Mouse (Mus musculus) hindbrain, embryonic 12.5 days (tissue): Measurements from ENCODE around the gene Htr1d. TPM values are rescaled to one million over a fixed set of nuclear protein-coding genes. Genes with fewer than 3 reads are reported as not detected.

Experiments
- ATAC-seq: fragments of 200-750 bp; cut with Nextera tagmentation; 2 replicates; pipeline ENCODE4 v1.8.0; 2017; ENCODE audit warnings: moderate TSS enrichment; ENCODE audit not compliant: low FRiP score
- H3K27ac ChIP-seq: fragments of 300-500 bp; sonication (generic); 2 replicates; pipeline ENCODE4 v1.5.1; 2016; ENCODE audit warnings: mild to moderate bottlenecking
- H3K27me3 ChIP-seq: fragments of 300-500 bp; sonication (generic); 2 replicates; pipeline ENCODE4 v1.6.1; 2016; ENCODE audit warnings: mild to moderate bottlenecking
- H3K36me3 ChIP-seq: fragments of 300-500 bp; sonication (generic); 2 replicates; pipeline ENCODE4 v1.6.1; 2016; ENCODE audit warnings: mild to moderate bottlenecking
- H3K4me1 ChIP-seq: fragments of 300-500 bp; sonication (generic); 2 replicates; pipeline ENCODE4 v1.6.1; 2016
- H3K4me2 ChIP-seq: fragments of 300-500 bp; sonication (generic); replicated peaks from 2 replicates; pipeline ENCODE4 v1.6.1; 2016; ENCODE audit warnings: mild to moderate bottlenecking
- H3K4me3 ChIP-seq: fragments of 300-500 bp; sonication (generic); 2 replicates; pipeline ENCODE4 v1.5.1; 2016; ENCODE audit warnings: mild to moderate bottlenecking
- H3K9ac ChIP-seq: fragments of 300-500 bp; sonication (generic); 2 replicates; pipeline ENCODE4 v1.6.1; 2016; ENCODE audit warnings: mild to moderate bottlenecking, moderate library complexity
- H3K9me3 ChIP-seq: fragments of 300-500 bp; sonication (generic); replicated peaks from 2 replicates; pipeline ENCODE4 v1.6.1; 2016; ENCODE audit warnings: mild to moderate bottlenecking
- WGBS: fragments of 180-500 bp; shearing (Covaris S2); methylation state at CpG from one replicate; pipeline ENCODE4 v1.1.7; 2016; 5-methylcytosine and 5-hydroxymethylcytosine counted together
- polyA plus RNA-seq: library from polyadenylated mRNA; unstranded; fragments of >200 nt; fragmentation: Nextera tagmentation; extraction: Ambion mirVana; gene quantifications from 2 replicates; pipeline ENCODE4 v1.2.1, GENCODE M21; 2016

The Htr1d gene
- polyA plus RNA-seq, 1 experiment from 2014 or later: 0.26 TPM

DNA sequence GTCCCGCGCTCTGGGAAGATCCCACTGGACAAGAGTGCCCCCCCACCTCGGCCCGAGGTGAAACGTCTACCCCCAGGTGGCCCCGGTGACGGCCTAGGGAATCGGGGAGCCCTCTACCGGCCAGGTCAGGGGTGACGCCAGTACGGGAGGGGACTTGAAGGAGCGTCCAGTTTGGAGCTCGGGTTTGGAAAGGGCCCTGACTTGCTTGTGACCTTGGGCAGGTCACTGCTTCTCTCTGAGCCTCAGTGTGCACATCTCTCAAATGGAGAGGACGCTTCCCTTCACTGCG, 1.6 kb downstream of the Htr1d start:
- Histone ChIP-seq H3K4me2 (peak overlapping the region; percentile 88), H3K27ac (no peak overlapping the region), H3K9ac (peak overlapping the region; percentile 64), H3K9me3 (no peaks in the 10 kb centered on the region), H3K4me1 (peaks cover 13% of the 10 kb centered on the region), H3K36me3 (no peaks in the 10 kb centered on the region), H3K4me3 (peak overlapping the region; percentile 47), H3K27me3 (peaks cover 70% of the 10 kb centered on the region)
- ATAC-seq: no peak
- 3% methylated on average over 15 of the region's 15 CpGs for WGBS

DNA sequence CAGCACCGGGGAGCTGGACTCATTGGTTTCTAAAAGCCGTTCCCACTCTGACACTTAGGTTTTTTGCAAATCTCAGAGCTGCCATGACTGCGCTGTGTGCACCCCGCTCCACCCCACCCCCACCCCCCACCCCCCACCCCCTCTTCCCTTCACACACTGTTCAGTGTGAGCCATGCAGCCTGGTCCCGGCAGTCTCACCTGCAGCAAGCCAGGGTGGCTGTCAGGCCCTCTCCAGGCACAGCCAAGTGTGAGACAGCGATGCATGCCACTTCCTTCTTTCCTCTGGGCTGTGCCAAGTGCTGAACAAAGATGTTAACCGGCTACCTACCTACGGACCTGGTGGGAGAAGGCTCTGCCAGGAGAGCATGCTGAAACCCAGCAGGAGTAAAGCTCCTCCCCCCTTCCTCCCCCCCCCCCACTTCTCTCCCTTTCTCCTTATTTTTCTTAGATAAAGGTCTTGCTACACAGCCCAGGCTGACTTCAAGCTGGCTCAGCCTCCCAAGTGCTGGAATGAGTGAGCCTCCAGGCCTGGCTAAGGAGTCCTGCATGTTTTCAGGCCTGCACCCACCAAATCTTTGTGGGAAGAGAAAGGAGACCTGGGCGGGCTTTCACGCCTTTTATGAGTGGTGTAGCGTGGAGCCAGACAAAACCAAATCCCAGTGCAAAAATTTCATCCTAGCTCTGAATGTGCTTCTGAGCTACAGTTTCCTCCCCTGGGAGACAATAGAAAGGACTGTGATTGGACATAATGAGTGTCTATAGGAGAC, 7.5 kb downstream of the Htr1d start:
- Histone ChIP-seq H3K4me1 (peaks cover 14% of the 10 kb centered on the region), H3K27me3 (peaks cover 24% of the 10 kb centered on the region), H3K36me3 (no peaks in the 10 kb centered on the region), H3K4me3 (no peak overlapping the region), H3K27ac (no peak overlapping the region), H3K9me3 (no peaks in the 10 kb centered on the region), H3K9ac (no peak overlapping the region), H3K4me2 (0 out of 2 replicates have a peak overlapping the region, but pooled peaks have one; percentile 1)
- 39% methylated on average over 11 of the region's 11 CpGs for WGBS
- ATAC-seq: no peak; the same call in 1 of the 2 replicates

DNA sequence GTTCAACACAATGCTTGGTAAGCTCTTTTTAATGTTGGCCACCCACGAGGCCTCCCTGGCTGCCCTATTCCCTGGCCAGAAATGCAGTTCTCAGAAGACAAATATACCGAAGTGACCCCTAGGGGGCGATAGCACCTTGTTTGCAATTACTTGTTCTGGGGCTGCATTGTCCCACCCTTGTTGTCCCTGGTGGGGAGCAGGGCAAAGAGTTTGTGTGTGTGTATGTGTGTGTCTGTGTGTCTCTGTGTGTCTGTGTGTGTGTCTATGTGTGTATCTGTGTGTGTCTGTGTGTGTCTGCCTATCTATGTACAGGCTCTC, 8.0 kb downstream of the Htr1d start:
- no peak overlapping the region for H3K27ac ChIP-seq
- ATAC-seq: no peak
- no peaks in the 10 kb centered on the region for H3K9me3 ChIP-seq
- H3K4me2 ChIP-seq: no peak overlapping the region
- 0% methylated on average over 3 of the region's 3 CpGs for whole genome bisulfite sequencing
- H3K9ac ChIP-seq: no peak overlapping the region
- H3K36me3 ChIP-seq: no peaks in the 10 kb centered on the region
- H3K4me3 ChIP-seq: no peak overlapping the region
- peaks cover 18% of the 10 kb centered on the region for H3K27me3 ChIP-seq
- H3K4me1 ChIP-seq: peaks cover 14% of the 10 kb centered on the region

DNA sequence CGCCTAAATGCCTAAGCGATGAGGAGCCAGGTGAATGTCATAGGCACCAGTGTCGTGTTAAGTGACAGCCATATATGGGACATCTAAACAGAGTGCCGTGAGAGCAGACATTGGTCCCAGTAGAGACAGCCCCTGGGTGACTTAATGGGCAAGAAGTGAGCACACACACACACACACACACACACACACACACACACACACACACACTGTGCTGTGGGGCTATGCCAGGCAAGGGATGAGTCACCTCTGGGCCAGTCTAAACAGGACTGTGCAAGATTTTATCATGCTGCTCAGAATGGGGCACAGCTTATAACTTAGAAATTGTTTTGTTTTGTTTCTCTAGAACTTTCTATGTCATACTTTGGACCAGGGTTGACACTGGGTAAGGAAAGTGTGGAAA, 10.7 kb downstream of the Htr1d start:
- no peak for ATAC-seq
- H3K27ac ChIP-seq: no peak overlapping the region
- no peak overlapping the region for H3K4me2 ChIP-seq
- H3K4me1 ChIP-seq: peaks cover 14% of the 10 kb centered on the region
- H3K4me3 ChIP-seq: no peak overlapping the region
- H3K36me3 ChIP-seq: no peaks in the 10 kb centered on the region
- WGBS: 91% methylated on average over 4 of the region's 4 CpGs
- H3K27me3 ChIP-seq: peaks cover 9% of the 10 kb centered on the region
- no peak overlapping the region for H3K9ac ChIP-seq
- no peaks in the 10 kb centered on the region for H3K9me3 ChIP-seq

DNA sequence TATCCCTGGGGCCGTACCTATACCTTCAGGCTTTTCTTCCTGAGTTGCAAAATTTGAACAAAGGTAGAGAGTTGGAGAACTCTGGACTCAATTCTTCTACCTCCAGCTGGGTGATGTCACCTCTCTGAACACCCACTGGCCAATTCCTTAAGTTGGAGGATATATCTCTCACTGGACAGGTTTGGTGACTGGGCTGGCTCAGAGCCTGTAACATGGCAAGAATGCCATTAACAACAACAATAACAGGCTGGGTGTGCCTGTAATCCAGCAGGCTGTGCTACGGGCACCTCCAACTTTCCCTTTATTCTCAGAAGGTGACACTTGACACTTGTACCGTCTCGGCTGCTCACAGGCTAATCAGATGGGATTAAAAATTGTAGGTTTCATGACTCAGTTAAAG, 15.8 kb downstream of the Htr1d start:
- no peak for ATAC-seq
- Histone ChIP-seq H3K4me1 (no peaks in the 10 kb centered on the region), H3K27me3 (no peaks in the 10 kb centered on the region), H3K4me3 (no peak overlapping the region), H3K36me3 (no peaks in the 10 kb centered on the region), H3K27ac (no peak overlapping the region), H3K9ac (no peak overlapping the region), H3K4me2 (no peak overlapping the region), H3K9me3 (no peaks in the 10 kb centered on the region)
- 65% methylated on average over 4 of the region's 4 CpGs for WGBS

DNA sequence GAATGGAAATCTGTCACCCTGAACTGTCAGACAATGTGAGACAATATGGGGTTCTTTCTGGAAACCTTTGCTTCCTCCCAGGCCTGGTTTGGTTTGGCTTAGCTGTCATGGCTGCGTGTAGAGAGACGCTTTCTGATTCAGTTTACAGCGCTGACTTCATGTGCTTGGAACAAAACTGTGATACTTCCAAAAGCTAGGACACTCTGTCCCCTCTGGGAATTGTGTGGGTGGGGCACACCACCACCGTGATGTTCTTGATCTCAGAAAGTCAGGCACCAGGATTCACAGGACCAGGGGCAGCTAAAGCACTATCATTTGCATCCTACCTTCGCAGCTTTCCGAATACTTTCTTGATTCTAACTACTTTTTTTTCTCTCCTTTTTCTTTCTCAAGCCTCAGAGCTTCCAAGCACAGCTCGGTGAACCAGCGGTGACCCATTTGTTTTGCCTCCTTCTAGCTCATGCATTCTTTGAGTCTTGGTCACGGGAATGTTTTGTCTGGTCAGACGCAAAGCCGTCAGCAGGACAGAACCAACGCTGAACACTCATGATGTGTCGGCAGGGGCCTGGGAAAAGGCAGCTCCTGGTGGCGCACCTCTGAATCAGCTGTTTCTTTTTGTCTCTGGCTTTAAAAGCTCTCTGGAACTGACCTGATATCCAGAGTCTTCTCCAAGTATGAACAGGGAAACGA, 18.2 kb downstream of the Htr1d start:
- no peaks in the 10 kb centered on the region for H3K9me3 ChIP-seq
- H3K36me3 ChIP-seq: no peaks in the 10 kb centered on the region
- H3K27me3 ChIP-seq: no peaks in the 10 kb centered on the region
- H3K27ac ChIP-seq: no peak overlapping the region
- no peak overlapping the region for H3K4me2 ChIP-seq
- no peak overlapping the region for H3K4me3 ChIP-seq
- WGBS: 59% methylated on average over 15 of the region's 15 CpGs
- H3K4me1 ChIP-seq: no peaks in the 10 kb centered on the region
- H3K9ac ChIP-seq: no peak overlapping the region
- ATAC-seq: no peak

DNA sequence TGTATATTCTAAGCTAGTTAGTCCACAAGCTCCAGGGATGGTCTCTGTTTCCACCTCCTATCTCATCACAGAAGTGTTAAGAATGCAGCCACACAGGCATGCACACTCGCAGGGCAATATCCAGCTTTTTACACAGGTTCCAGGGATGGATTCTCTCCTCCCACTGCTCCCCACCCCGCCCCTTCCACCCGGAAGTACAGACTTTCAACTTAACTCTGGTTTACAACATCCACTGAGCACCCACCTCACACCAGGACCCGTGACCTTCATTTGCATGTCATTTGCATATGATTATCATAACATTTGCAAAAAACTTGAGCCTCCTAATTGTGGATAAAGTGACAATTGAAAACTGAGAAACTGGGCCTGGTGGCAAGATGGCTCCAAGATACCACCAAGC, 21.2 kb downstream of the Htr1d start:
- Histone ChIP-seq H3K4me1 (no peaks in the 10 kb centered on the region), H3K27me3 (no peaks in the 10 kb centered on the region), H3K4me2 (no peak overlapping the region), H3K9me3 (no peaks in the 10 kb centered on the region), H3K27ac (no peak overlapping the region), H3K4me3 (no peak overlapping the region), H3K9ac (no peak overlapping the region), H3K36me3 (no peaks in the 10 kb centered on the region)
- ATAC-seq: no peak
- 71% methylated on average over 4 of the region's 4 CpGs for WGBS

DNA sequence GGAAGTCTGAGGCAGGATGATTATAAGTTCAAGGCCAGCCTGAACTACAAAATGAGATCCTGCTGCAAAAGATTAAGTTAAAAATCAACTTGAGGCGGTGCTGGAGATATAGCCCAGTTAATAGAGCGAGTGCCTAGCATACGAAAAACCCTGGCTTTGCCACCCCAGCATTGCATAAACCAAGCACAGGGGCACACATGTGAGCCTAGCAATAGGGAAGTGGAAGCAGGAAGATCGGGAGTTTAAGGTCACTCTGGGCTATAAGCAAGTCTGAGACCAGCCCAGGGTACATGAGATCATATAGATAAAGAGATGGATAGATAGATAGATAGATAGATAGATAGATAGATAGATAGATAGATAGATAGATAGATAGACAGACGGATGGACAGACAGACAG, 26.5 kb downstream of the Htr1d start:
- no peak overlapping the region for H3K4me3 ChIP-seq
- ATAC-seq: no peak
- 90% methylated on average over 5 of the region's 5 CpGs for WGBS
- no peak overlapping the region for H3K9ac ChIP-seq
- no peaks in the 10 kb centered on the region for H3K9me3 ChIP-seq
- H3K4me2 ChIP-seq: no peak overlapping the region
- peaks cover 7% of the 10 kb centered on the region; the same call in 1 of the 2 replicates for H3K4me1 ChIP-seq
- no peak overlapping the region for H3K27ac ChIP-seq
- no peaks in the 10 kb centered on the region for H3K36me3 ChIP-seq
- H3K27me3 ChIP-seq: no peaks in the 10 kb centered on the region

DNA sequence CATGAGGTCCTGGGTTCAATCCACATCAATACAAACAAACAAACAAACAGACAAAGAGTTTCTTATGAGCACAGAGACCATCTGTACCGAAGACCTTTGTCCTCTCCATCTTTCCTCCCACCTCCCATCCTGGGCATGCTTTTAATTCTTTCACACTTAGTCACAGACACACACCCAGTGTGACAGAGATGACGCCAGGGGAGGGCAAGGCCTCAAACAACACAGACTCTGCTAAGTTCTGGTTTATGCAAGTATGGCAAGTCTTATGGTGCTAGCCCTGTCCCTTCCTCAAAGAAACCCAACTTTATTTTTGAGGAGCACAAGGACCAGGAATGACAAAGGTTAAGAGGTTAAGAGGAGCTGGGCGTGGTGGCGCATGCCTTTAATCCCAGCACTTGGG, 26.9 kb downstream of the Htr1d start:
- ATAC-seq: no peak
- 83% methylated on average over 4 of the region's 4 CpGs for WGBS
- H3K4me2 ChIP-seq: no peak overlapping the region
- H3K4me3 ChIP-seq: no peak overlapping the region
- no peaks in the 10 kb centered on the region for H3K36me3 ChIP-seq
- no peaks in the 10 kb centered on the region for H3K27me3 ChIP-seq
- no peaks in the 10 kb centered on the region for H3K9me3 ChIP-seq
- H3K4me1 ChIP-seq: peaks cover 10% of the 10 kb centered on the region; the same call in 1 of the 2 replicates
- no peak overlapping the region for H3K27ac ChIP-seq
- no peak overlapping the region for H3K9ac ChIP-seq

DNA sequence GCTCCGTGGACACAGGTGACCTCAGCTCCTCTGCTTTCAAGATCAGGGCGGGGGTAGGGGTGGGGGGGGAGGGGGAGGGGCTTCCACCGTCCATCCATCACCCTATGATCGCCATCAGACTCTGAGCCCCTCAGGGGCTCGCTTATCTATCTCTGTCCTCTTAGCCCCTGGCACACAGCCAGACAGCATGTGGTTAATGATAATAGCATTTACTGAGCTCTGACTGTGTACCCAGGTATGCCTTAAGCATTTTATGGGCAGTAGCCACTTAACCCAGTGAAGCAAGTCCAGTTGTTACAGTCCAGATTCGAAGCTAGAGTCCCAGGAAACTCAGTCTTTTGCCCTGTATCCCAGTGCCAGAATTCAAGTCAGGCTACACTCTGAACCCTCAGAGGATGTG, 28.2 kb downstream of the Htr1d start:
- Histone ChIP-seq H3K36me3 (no peaks in the 10 kb centered on the region), H3K9ac (no peak overlapping the region), H3K4me2 (no peak overlapping the region), H3K27me3 (no peaks in the 10 kb centered on the region), H3K9me3 (no peaks in the 10 kb centered on the region), H3K4me3 (no peak overlapping the region), H3K27ac (no peak overlapping the region), H3K4me1 (peaks cover 10% of the 10 kb centered on the region; the same call in 1 of the 2 replicates)
- 22% methylated on average over 6 of the region's 6 CpGs for WGBS
- ATAC-seq: peak; percentile 48; the same call in 1 of the 2 replicates

DNA sequence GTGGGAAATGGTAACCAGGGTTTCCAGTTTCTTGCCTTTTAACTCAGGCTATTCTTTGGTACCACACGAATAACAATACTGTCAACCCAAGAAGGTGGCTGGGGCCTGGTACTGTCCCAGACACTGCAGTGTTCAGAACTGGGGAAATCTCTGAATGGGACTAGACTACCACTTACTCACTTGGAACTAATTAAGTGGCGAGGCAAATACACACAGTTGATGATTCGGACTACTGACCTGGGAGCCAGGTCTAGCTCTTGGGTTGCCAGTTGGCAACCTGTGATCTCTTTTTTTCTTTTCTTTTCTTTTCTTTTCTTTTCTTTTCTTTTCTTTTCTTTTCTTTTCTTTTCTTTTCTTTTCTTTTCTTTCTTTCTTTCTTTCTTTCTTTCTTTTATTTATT, 29.0 kb downstream of the Htr1d start:
- WGBS: 70% methylated on average over 3 of the region's 3 CpGs
- Histone ChIP-seq H3K4me1 (peaks cover 10% of the 10 kb centered on the region; the same call in 1 of the 2 replicates), H3K36me3 (no peaks in the 10 kb centered on the region), H3K27me3 (no peaks in the 10 kb centered on the region), H3K9me3 (no peaks in the 10 kb centered on the region), H3K4me2 (no peak overlapping the region), H3K4me3 (no peak overlapping the region), H3K27ac (no peak overlapping the region), H3K9ac (no peak overlapping the region)
- no peak for ATAC-seq

DNA sequence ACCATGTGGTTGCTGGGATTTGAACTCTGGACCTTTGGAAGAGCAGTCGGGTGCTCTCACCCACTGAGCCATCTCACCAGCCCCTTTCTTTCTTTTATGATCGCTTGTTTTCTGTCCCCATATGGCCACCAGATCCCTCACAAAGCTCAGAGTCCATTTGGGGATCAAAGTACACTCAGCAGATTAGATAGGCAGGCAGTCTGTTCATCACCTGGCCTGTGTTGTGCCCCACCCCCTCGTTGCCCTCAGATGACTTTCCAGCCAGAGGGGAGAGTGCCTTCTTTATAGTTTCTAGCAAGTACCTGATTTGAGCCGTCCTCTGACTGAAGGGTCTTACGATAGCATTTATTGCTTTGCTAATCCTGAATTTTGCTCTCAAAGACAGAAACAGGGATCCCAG, 29.5 kb downstream of the Htr1d start:
- H3K4me3 ChIP-seq: no peak overlapping the region
- peaks cover 10% of the 10 kb centered on the region; the same call in 1 of the 2 replicates for H3K4me1 ChIP-seq
- no peak overlapping the region for H3K27ac ChIP-seq
- no peaks in the 10 kb centered on the region for H3K9me3 ChIP-seq
- no peaks in the 10 kb centered on the region for H3K36me3 ChIP-seq
- WGBS: 76% methylated on average over 5 of the region's 5 CpGs
- ATAC-seq: no peak
- no peak overlapping the region for H3K9ac ChIP-seq
- H3K27me3 ChIP-seq: no peaks in the 10 kb centered on the region
- H3K4me2 ChIP-seq: no peak overlapping the region

DNA sequence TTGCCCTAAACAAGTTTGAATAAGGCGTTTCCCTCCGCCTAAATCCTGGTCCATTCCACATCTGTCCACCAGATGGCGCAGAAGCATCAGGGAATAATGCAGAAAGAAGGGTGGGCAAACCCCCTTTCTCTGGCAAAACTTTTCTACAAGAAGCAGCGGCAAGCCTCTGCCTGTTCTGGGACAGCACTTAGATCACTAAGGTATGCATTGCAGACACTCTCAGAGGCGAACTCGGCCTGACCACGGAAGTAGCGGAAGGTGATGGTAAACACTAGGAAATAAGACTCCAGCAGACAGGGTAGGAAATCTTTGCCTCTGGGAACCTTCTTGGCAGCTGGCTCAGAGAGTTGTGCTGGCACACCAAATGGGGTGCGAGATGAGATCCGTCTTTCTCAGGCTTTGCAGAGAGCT, 31.5 kb downstream of the Htr1d start:
- Histone ChIP-seq H3K27me3 (0 out of 2 replicates have a peak, but pooled peaks cover 5% of the 10 kb centered on the region), H3K27ac (no peak overlapping the region), H3K36me3 (no peaks in the 10 kb centered on the region), H3K4me3 (no peak overlapping the region), H3K4me1 (peaks cover 10% of the 10 kb centered on the region; the same call in 1 of the 2 replicates), H3K9ac (no peak overlapping the region), H3K9me3 (no peaks in the 10 kb centered on the region), H3K4me2 (no peak overlapping the region; the same call in 1 of the 2 replicates)
- ATAC-seq: no peak
- WGBS: 9% methylated on average over 10 of the region's 10 CpGs
